Mouse (Mus musculus): ENCODE data around the gene Scgb2b11. TPM values are rescaled to one million over a fixed set of nuclear protein-coding genes. Genes with fewer than 3 reads are reported as not detected.
"Not testable (repeated sequence)": the region's sequence is repeated elsewhere in the genome, so short reads cannot be mapped to it uniquely, and the experiment has no call there.

Scgb2b11 gene
- not detected in 2 replicates for polyA plus RNA-seq (2015; fragmentation: Nextera tagmentation; extraction: Ambion mirVana)

GRCm38 (mm10) chr7:32211045-32211444 lies at the start of gene Scgb2b11:
Scgb2b11 (minus strand) TSS chr7:32211145.
- 88% methylated on average over 2 of the region's 2 CpGs for WGBS
- not testable (repeated sequence) for H3K4me1 ChIP-seq; H3K9me3 ChIP-seq (replicated peaks); H3K27me3 ChIP-seq; H3K4me2 ChIP-seq; ATAC-seq; H3K4me3 ChIP-seq; H3K27ac ChIP-seq; H3K36me3 ChIP-seq (ENCODE audit: poor library complexity, severe bottlenecking); H3K9ac ChIP-seq

- H3K36me3 ChIP-seq (ENCODE audit: poor library complexity, severe bottlenecking); H3K4me2 ChIP-seq; ATAC-seq; H3K9ac ChIP-seq; H3K4me3 ChIP-seq; H3K9me3 ChIP-seq (replicated peaks); H3K27me3 ChIP-seq; H3K27ac ChIP-seq; H3K4me1 ChIP-seq: not testable (repeated sequence)
- WGBS = no CpG with 5 or more reads among the region's 2 CpGs
Observed at GRCm38 (mm10) chr7:32222540-32222939, 11.6 kb upstream of the Scgb2b11 start, which contains the start of gene Scgb1b11. Scgb1b11 (plus strand) TSS chr7:32222840.

Other genes starting within 250 kb of the Scgb2b11 start
- gene Scgb1b10, start 110.3 kb downstream of the Scgb2b11 start, polyA plus RNA-seq (2015; fragmentation: Nextera tagmentation; extraction: Ambion mirVana) = not detected in 2 replicates
- gene Scgb1b11, start 11.7 kb upstream of the Scgb2b11 start, polyA plus RNA-seq (2015; fragmentation: Nextera tagmentation; extraction: Ambion mirVana) = not detected in 2 replicates
- not detected in 2 replicates for gene Scgb2b12, start 116.1 kb upstream of the Scgb2b11 start, polyA plus RNA-seq (2015; fragmentation: Nextera tagmentation; extraction: Ambion mirVana)
- gene Scgb1b12, start 123.0 kb upstream of the Scgb2b11 start, polyA plus RNA-seq (2015; fragmentation: Nextera tagmentation; extraction: Ambion mirVana) = not detected in 2 replicates
- gene Scgb1b29, start 230.4 kb upstream of the Scgb2b11 start, polyA plus RNA-seq (2015; fragmentation: Nextera tagmentation; extraction: Ambion mirVana) = not detected in 2 replicates

All from forebrain, embryonic 13.5 days (tissue).